Mouse (Mus musculus): Measurements from ENCODE around the gene Ncmap.

GRCm38 (mm10) chr4:135382316-135382715, 15.7 kb downstream of the Ncmap start:
- peak; percentile 97 for TF ChIP-seq CTCF (IDR thresholded peaks at IDR 0.05; ENCODE audit: borderline replicate concordance, insufficient read depth, low read depth, low read length)
- no peak for TF ChIP-seq POLR2A (IDR thresholded peaks at IDR 0.05; ENCODE audit: borderline replicate concordance, insufficient read depth, low read length)
